Mouse (Mus musculus) stomach, embryonic 15.5 days (tissue): ENCODE data around the gene Cntd1. TPM values are rescaled to one million over a fixed set of nuclear protein-coding genes. Genes with fewer than 3 reads are reported as not detected.

Source experiments
- ATAC-seq: fragments of 200-750 bp; cut with Nextera tagmentation; 2 replicates; pipeline ENCODE4 v1.8.0; 2017; ENCODE audit warnings: low read depth, moderate number of reproducible peaks, moderate TSS enrichment; ENCODE audit not compliant: insufficient read depth, low FRiP score
- H3K27ac ChIP-seq: fragments of 300-500 bp; sonication (generic); 2 replicates; pipeline ENCODE4 v1.5.1; 2015; ENCODE audit warnings: mild to moderate bottlenecking, inconsistent platforms
- H3K27me3 ChIP-seq: fragments of 300-500 bp; sonication (generic); replicated peaks from 2 replicates; pipeline ENCODE4 v1.6.1; 2015; ENCODE audit warnings: inconsistent platforms
- H3K36me3 ChIP-seq: fragments of 300-500 bp; sonication (generic); 2 replicates; pipeline ENCODE4 v1.6.1; 2015; ENCODE audit warnings: inconsistent platforms
- H3K4me1 ChIP-seq: fragments of 300-500 bp; sonication (generic); 2 replicates; pipeline ENCODE4 v1.6.1; 2015; ENCODE audit warnings: inconsistent platforms
- H3K4me2 ChIP-seq: fragments of 300-500 bp; sonication (generic); 2 replicates; pipeline ENCODE4 v1.6.1; 2015; ENCODE audit warnings: mild to moderate bottlenecking, inconsistent platforms
- H3K4me3 ChIP-seq: fragments of 300-500 bp; sonication (generic); replicated peaks from 2 replicates; pipeline ENCODE4 v1.5.1; 2015; ENCODE audit warnings: inconsistent platforms
- H3K9ac ChIP-seq: fragments of 300-500 bp; sonication (generic); 2 replicates; pipeline ENCODE4 v1.6.1; 2015; ENCODE audit warnings: inconsistent platforms
- H3K9me3 ChIP-seq: fragments of 300-500 bp; sonication (generic); 2 replicates; pipeline ENCODE4 v1.6.1; 2016; ENCODE audit warnings: inconsistent platforms
- WGBS: fragments of 180-500 bp; shearing (Covaris S2); methylation state at CpG from one replicate; pipeline ENCODE4 v1.1.7; 2015; 5-methylcytosine and 5-hydroxymethylcytosine counted together
- polyA plus RNA-seq: library from polyadenylated mRNA; unstranded; fragments of >200 nt; fragmentation: Nextera tagmentation; extraction: Ambion mirVana; gene quantifications from 2 replicates; pipeline ENCODE4 v1.2.1, GENCODE M21; 2015

Gene Cntd1
- polyA plus RNA-seq, 1 experiment from 2014 or later = 0.85 TPM

DNA sequence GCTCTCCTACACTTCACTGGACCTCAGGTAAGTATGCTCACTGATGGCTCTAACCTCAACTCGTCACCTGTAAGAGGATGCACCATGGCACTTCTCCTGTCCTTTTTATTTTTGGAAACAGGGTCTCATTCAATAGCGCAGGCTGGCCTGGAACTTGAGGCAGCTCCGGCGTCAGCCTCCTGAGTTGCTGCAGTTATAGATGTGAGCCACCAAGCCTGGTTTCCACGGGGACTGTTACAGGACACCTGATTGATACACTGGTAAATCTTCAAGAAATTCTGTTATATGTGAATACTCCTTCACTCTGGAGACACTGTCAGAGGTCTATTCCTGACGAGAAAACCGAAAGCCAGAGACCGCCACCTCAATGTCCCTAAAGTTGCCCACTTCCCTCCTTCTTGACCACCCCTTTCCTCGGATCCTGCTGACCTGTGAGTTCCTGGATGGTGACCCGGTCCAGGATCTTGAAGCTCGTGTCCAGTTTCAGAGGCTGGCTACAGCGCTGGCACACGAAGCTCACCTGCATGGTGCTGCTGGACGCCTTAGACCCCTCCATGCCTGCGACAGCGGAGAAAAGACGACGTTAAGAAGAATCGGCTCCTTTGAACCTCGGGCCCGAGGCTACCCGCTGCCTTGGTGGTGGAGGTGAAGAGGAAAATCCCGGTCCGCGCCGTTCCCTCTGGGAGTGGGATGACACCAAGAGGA, 22.6 kb downstream of the Cntd1 start:
- H3K36me3 ChIP-seq = peaks cover 15% of the 10 kb centered on the region; the same call in 1 of the 2 replicates
- peak overlapping the region; percentile 81 for H3K4me2 ChIP-seq
- peaks cover 13% of the 10 kb centered on the region for H3K4me1 ChIP-seq
- peak overlapping the region; percentile 63 for H3K9ac ChIP-seq
- H3K9me3 ChIP-seq = no peaks in the 10 kb centered on the region
- peak overlapping the region; percentile 84 for H3K4me3 ChIP-seq
- peak; percentile 11; the same call in 1 of the 2 replicates for ATAC-seq
- no peaks in the 10 kb centered on the region for H3K27me3 ChIP-seq
- 11% methylated on average over 26 of the region's 26 CpGs for WGBS
- peak overlapping the region; percentile 52 for H3K27ac ChIP-seq

DNA sequence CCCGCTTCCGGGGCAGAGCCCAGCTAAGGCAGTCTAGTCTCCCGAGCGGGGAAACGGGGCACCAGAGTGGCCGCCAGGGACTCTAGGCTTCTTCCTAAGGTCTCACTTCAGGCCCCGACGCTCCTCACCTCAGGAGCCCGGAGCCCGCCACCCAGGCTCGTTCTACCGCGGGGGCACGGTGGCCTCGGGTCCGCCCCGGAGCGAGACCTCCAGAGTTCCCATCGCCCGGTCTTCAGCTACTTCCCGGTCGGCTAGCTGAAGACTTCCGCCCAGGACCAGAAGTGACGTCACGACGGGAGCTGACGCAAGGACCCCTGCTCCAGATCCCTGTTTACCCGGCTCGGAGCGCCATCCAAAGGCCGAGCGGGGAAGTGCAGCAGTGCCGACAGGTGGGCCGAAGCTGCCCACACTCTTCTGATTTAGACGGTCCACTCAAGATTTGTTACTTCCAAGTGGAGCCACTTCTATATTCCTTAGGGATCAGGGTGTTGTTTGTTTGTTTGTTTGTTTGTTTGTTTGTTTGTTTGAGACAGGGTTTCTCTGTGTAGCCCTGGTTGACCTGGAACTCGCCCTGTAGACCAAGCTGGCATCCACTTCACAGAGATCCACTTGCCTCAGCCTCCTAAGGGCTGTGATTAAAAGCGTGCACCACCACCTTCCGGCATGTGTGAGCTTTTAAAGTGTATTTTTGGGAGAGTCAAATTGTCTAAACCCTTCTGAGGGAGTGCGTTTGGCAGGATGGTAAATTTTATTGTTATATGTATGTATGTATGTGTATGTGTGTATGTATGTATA, 23.4 kb downstream of the Cntd1 start, which contains the start of gene Becn1:
TSS of gene Becn1 (minus strand) at position 283 of the 795 bp plus-strand sequence.
- peaks cover 13% of the 10 kb centered on the region for H3K4me1 ChIP-seq
- no peaks in the 10 kb centered on the region for H3K9me3 ChIP-seq
- H3K27me3 ChIP-seq = no peaks in the 10 kb centered on the region
- H3K36me3 ChIP-seq = peaks cover 11% of the 10 kb centered on the region; the same call in 1 of the 2 replicates
- ATAC-seq = peak; percentile 88
- H3K4me2 ChIP-seq = peak within 1 kb of the TSS; percentile 81
- 6% methylated on average over 39 of the region's 39 CpGs for WGBS
- H3K4me3 ChIP-seq = peak within 1 kb of the TSS; percentile 84
- peak within 1 kb of the TSS; percentile 52 for H3K27ac ChIP-seq
- H3K9ac ChIP-seq = peak within 1 kb of the TSS; percentile 63

DNA sequence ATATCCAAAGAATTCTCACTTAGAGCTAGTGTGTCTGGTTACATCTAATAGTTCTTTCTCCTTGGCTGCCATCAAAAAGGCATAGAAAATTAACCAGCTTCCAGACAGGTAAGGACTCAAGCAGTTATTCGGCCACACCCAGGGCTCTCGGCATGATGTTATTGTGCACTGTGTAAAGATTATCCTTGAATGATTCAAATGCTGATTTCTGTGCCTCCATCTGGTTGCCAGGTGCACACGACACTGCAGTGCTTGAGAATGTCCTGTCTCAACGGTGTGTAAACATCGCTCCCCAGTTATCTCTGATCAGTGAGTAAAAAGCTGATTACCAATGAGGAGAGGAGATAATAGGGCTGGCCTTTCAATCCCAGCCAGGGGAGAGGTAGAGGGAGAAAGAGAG, 28.9 kb downstream of the Cntd1 start:
- H3K27me3 ChIP-seq = no peaks in the 10 kb centered on the region
- no peaks in the 10 kb centered on the region for H3K9me3 ChIP-seq
- WGBS = 28% methylated on average over 5 of the region's 5 CpGs
- H3K4me3 ChIP-seq = no peak overlapping the region
- no peaks in the 10 kb centered on the region for H3K4me1 ChIP-seq
- H3K4me2 ChIP-seq = no peak overlapping the region
- no peak overlapping the region for H3K9ac ChIP-seq
- ATAC-seq = no peak
- no peak overlapping the region for H3K27ac ChIP-seq
- H3K36me3 ChIP-seq = no peaks in the 10 kb centered on the region

- H3K9ac ChIP-seq = no peak overlapping the region
- 75% methylated on average over 3 of the region's 3 CpGs for WGBS
These were observed 32.3 kb downstream of the Cntd1 start for GRCm38 (mm10) chr11:101311083-101311482.

DNA sequence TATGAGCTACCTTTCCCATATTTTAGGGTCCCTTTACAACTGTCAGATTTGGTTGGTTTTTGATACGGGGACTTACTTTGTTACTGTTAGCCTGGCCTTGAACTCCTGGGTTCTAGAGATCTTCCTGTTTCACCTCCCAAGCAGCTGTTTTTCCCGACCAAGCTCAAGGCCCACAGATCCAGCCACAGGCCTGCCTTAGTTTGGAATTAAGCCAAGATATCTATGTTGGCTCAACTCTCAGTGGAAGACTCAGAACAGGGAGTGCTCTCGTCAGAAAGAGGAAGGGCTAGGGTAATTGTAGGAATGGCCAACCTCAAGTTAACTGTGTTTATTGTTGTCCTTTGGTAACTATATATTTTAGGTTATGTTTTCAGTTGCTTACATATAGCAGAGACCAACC, 33.3 kb downstream of the Cntd1 start:
- ATAC-seq = no peak
- H3K4me2 ChIP-seq = no peak overlapping the region
- no peak overlapping the region for H3K9ac ChIP-seq
- no peak overlapping the region for H3K27ac ChIP-seq
- H3K27me3 ChIP-seq = no peaks in the 10 kb centered on the region
- H3K36me3 ChIP-seq = no peaks in the 10 kb centered on the region
- H3K9me3 ChIP-seq = no peaks in the 10 kb centered on the region
- H3K4me1 ChIP-seq = peaks cover 7% of the 10 kb centered on the region; the same call in 1 of the 2 replicates
- H3K4me3 ChIP-seq = no peak overlapping the region
- WGBS = 56% methylated on average over 3 of the region's 3 CpGs

More at GRCm38 (mm10) chr11:101311083-101311482, 32.3 kb downstream of the Cntd1 start:
- ATAC-seq = no peak
- Histone ChIP-seq H3K27ac (no peak overlapping the region), H3K27me3 (no peaks in the 10 kb centered on the region), H3K4me3 (no peak overlapping the region), H3K36me3 (no peaks in the 10 kb centered on the region), H3K4me2 (no peak overlapping the region), H3K9me3 (no peaks in the 10 kb centered on the region), H3K4me1 (no peaks in the 10 kb centered on the region)

DNA sequence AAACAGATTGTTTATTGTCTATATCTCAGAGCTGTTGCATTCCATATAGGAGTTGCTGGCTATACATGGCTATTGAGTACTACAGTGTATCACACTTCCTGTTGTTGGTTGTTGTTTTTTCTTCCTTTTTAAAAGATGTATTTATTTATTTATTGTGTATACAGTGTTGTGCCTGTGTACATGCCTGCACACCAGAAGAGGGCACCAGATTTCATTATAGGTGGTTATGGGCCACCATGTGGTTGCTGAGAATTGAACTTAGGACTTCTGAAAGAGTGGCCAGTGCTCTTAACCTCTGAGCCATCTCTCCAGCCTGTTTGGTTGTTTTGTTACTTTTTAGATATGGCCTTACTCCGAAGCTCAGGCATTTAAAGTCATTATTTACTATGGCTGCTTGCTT, 35.8 kb downstream of the Cntd1 start:
- Histone ChIP-seq H3K9me3 (no peaks in the 10 kb centered on the region), H3K27ac (no peak overlapping the region), H3K9ac (no peak overlapping the region), H3K4me1 (peaks cover 14% of the 10 kb centered on the region; the same call in 1 of the 2 replicates), H3K4me3 (no peak overlapping the region), H3K4me2 (no peak overlapping the region), H3K27me3 (no peaks in the 10 kb centered on the region), H3K36me3 (peaks cover 9% of the 10 kb centered on the region)
- no peak for ATAC-seq
- WGBS = 88% methylated on average over 1 of the region's 1 CpGs

DNA sequence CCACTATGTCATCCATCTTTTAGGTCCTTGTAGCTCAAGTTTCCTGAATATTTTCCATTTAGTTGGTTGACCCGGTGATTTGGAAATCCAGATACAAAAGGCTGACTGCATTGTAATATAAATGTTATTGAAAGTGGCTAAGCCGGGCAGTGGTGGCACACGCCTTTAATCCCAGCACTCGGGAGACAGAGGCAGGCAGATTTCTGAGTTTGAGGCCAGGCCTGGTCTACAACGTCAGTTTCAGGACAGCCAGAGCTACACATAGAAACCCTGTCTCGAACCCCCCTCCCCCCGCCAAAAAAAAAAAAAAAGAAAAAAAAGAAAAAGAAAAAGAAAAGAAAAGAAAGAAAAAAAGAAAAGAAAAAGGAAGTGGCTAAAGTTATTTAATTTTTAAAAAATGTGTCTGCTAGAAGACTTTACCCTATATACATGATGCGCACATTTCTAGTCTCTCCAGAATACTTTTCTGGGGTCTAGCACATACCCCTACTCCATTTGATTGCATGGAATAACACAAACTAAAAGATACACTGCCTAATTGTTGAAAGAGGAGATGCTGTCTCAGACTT, 36.4 kb downstream of the Cntd1 start:
- Histone ChIP-seq H3K27me3 (no peaks in the 10 kb centered on the region), H3K4me1 (peaks cover 14% of the 10 kb centered on the region; the same call in 1 of the 2 replicates), H3K4me2 (peak overlapping the region; percentile 89), H3K9ac (peak overlapping the region; percentile 95; the same call in 1 of the 2 replicates), H3K27ac (peak overlapping the region; percentile 81), H3K4me3 (peak overlapping the region; percentile 98), H3K9me3 (no peaks in the 10 kb centered on the region), H3K36me3 (peaks cover 15% of the 10 kb centered on the region)
- 73% methylated on average over 8 of the region's 8 CpGs for WGBS
- ATAC-seq = no peak

GRCm38 (mm10) chr11:101315665-101316500, 37.1 kb downstream of the Cntd1 start, which contains the start of gene Psme3:
Gene Psme3, plus strand, starts transcription at chr11:101316213.
- Histone ChIP-seq H3K36me3 (peaks cover 22% of the 10 kb centered on the region), H3K27me3 (no peaks in the 10 kb centered on the region), H3K27ac (peak within 1 kb of the TSS; percentile 81), H3K9me3 (no peaks in the 10 kb centered on the region), H3K4me3 (peak within 1 kb of the TSS; percentile 98), H3K4me1 (peaks cover 14% of the 10 kb centered on the region; the same call in 1 of the 2 replicates), H3K9ac (peak within 1 kb of the TSS; percentile 95), H3K4me2 (peak within 1 kb of the TSS; percentile 89)
- under 1% methylated on average over 62 of the region's 62 CpGs for WGBS
- peak; percentile 90 for ATAC-seq

GRCm38 (mm10) chr11:101316501-101316917, 37.7 kb downstream of the Cntd1 start:
- peak; percentile 54 for ATAC-seq
- H3K4me3 ChIP-seq = peak overlapping the region; percentile 98
- peak overlapping the region; percentile 89 for H3K4me2 ChIP-seq
- peak overlapping the region; percentile 95 for H3K9ac ChIP-seq
- under 1% methylated on average over 17 of the region's 17 CpGs for WGBS
- peaks cover 14% of the 10 kb centered on the region; the same call in 1 of the 2 replicates for H3K4me1 ChIP-seq
- no peaks in the 10 kb centered on the region for H3K9me3 ChIP-seq
- H3K27ac ChIP-seq = peak overlapping the region; percentile 81
- no peaks in the 10 kb centered on the region for H3K27me3 ChIP-seq
- H3K36me3 ChIP-seq = peaks cover 28% of the 10 kb centered on the region

- Histone ChIP-seq H3K27ac (no peak overlapping the region), H3K36me3 (peaks cover 61% of the 10 kb centered on the region), H3K4me2 (no peak overlapping the region), H3K4me1 (no peaks in the 10 kb centered on the region), H3K4me3 (no peak overlapping the region), H3K9me3 (no peaks in the 10 kb centered on the region), H3K27me3 (no peaks in the 10 kb centered on the region), H3K9ac (no peak overlapping the region)
- 15% methylated on average over 4 of the region's 4 CpGs for WGBS
- no peak for ATAC-seq
These were observed 44.8 kb downstream of the Cntd1 start for GRCm38 (mm10) chr11:101323609-101324008.

DNA sequence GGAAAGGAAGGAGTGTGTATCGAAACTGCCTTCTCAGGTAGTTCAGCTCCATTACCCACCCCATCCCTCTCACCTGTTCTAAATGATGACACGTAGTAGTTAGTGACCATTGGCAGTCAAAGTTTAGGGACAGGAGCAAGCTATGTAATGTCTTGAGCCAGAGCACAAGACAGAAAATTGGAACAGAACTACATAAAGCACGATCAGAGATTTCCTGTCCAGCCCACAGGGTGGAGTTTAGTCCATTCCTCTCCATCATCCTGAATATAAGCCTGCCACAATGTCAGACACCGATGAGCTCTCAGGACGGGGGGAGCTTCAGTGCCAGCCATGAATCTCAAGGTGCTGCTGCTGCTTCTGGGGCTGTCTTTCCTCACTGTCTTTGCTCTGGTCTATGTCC, 46.0 kb downstream of the Cntd1 start, which contains the start of gene Aoc2:
TSS of gene Aoc2 (plus strand) at position 301 of the 400 bp plus-strand sequence.
- Histone ChIP-seq H3K4me1 (no peaks in the 10 kb centered on the region), H3K27ac (no peak within 1 kb of the TSS), H3K9ac (no peak within 1 kb of the TSS), H3K36me3 (peaks cover 50% of the 10 kb centered on the region), H3K9me3 (no peaks in the 10 kb centered on the region), H3K27me3 (no peaks in the 10 kb centered on the region), H3K4me3 (no peak within 1 kb of the TSS), H3K4me2 (no peak within 1 kb of the TSS)
- no peak for ATAC-seq
- 87% methylated on average over 5 of the region's 5 CpGs for WGBS
